Mouse (Mus musculus): Measurements from ENCODE around the gene Shank1. TPM values are rescaled to one million over a fixed set of nuclear protein-coding genes. Genes with fewer than 3 reads are reported as not detected.

Shank1 gene
- total and polyA plus RNA-seq, 3 experiments = 0.12 to 3.9 TPM; not detected in 1

DNA sequence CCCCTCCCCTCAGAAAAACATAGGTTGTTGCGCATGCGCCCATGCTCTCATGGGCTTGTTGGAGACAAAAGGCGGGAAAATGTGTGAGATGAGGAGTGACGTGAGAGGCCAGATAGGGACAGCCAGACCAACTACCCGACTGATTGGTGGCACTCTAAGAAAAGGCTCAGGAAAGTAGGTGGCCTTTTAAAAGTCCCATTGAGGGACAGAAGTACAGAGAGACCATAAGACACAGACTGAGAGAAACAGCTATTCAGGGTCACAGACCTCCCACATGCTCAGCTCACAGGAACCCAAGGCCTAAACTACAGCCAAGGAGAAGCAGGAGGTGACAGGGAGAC lies 95.9 kb downstream of the Shank1 start:
- no peak overlapping the region for H3K4me3 ChIP-seq (ENCODE audit: control insufficient read depth in 1 of 2, insufficient read depth in 1 of 2, low read depth in 2 of 2, low read length in 2 of 2)
- peak; percentile 74 for TF ChIP-seq NRF1 (IDR thresholded peaks at IDR 0.05; ENCODE audit: insufficient read depth, low read depth, low read length, poor library complexity, severe bottlenecking)
- no peak for TF ChIP-seq CTCF (IDR thresholded peaks at IDR 0.05 in 2 of 3, conservative IDR thresholded peaks at IDR 0.05 in 1 of 3; ENCODE audit: control insufficient read depth in 1 of 3, insufficient read depth in 1 of 3, low read depth in 2 of 3, low read length in 3 of 3, poor library complexity in 1 of 3, severe bottlenecking in 1 of 3)
- 0 out of 2 replicates have a peak, but pooled peaks have one; percentile 59 for TF ChIP-seq E2F4 (IDR thresholded peaks at IDR 0.05; ENCODE audit: borderline replicate concordance, low read depth, low read length)
- TF ChIP-seq MAFK (IDR thresholded peaks at IDR 0.05; ENCODE audit: borderline replicate concordance, low read depth, low read length) = no peak
- no peak for TF ChIP-seq USF1 (IDR thresholded peaks at IDR 0.05; ENCODE audit: low read depth, low read length)
- TF ChIP-seq CHD2 (IDR thresholded peaks at IDR 0.05; ENCODE audit: low read length) = no peak
- no peak for TF ChIP-seq UBTF (IDR thresholded peaks at IDR 0.05; ENCODE audit: borderline replicate concordance, insufficient read depth, low read depth, low read length)
- TF ChIP-seq MAX (IDR thresholded peaks at IDR 0.05; ENCODE audit: low read length) = peak; percentile 48
- no peak for TF ChIP-seq BHLHE40 (IDR thresholded peaks at IDR 0.05; ENCODE audit: borderline replicate concordance, low read depth, low read length)
- TF ChIP-seq EP300 (IDR thresholded peaks at IDR 0.05; ENCODE audit: low read depth in 1 of 2, low read length in 2 of 2) = no peak
- peaks cover 0 to 2% of the 10 kb centered on the region in 2 experiments; a peak in 1 of 4 replicates for H3K36me3 ChIP-seq (ENCODE audit: control insufficient read depth in 1 of 2, insufficient read depth in 2 of 2, low read length in 2 of 2)
- no peaks in the 10 kb centered on the region for H3K9me3 ChIP-seq (replicated peaks; ENCODE audit: insufficient read depth, low read length)
- H3K79me2 ChIP-seq (ENCODE audit: control insufficient read depth, insufficient read depth, low read length, poor library complexity) = no peaks in the 10 kb centered on the region
- DNase-seq (ENCODE audit: low read depth, low spot score) = no peak
- no peak overlapping the region for H3K27ac ChIP-seq (ENCODE audit: control insufficient read depth, low read depth, low read length)
- H3K27me3 ChIP-seq (ENCODE audit: control insufficient read depth in 1 of 2, insufficient read depth in 2 of 2, low read length in 2 of 2) = no peaks in the 10 kb centered on the region
- H3K4me1 ChIP-seq (ENCODE audit: control insufficient read depth in 1 of 2, insufficient read depth in 2 of 2, low read length in 2 of 2) = peaks cover 0 to 9% of the 10 kb centered on the region in 2 experiments; a peak in 2 of 4 replicates
- no peak overlapping the region for H3K9ac ChIP-seq (ENCODE audit: control insufficient read depth, low read depth, low read length, poor library complexity, severe bottlenecking)

Other genes starting within 250 kb of the Shank1 start
- gene Klk1b21, start 207.9 kb upstream of the Shank1 start, total RNA-seq (2012; rRNA removed) = not detected in 2 replicates
- not detected for gene Klk1b21, start 207.9 kb upstream of the Shank1 start, polyA plus RNA-seq (2012; ENCODE audit: insufficient read depth in 1 of 2, insufficient read length in 2 of 2, low read depth in 1 of 2, low replicate concordance in 2 of 2, missing spikeins in 1 of 2)
- gene Klk1b22, start 197.6 kb upstream of the Shank1 start, total RNA-seq (2012; rRNA removed) = not detected in 2 replicates
- not detected for gene Klk1b22, start 197.6 kb upstream of the Shank1 start, polyA plus RNA-seq (2012; ENCODE audit: insufficient read depth in 1 of 2, insufficient read length in 2 of 2, low read depth in 1 of 2, low replicate concordance in 2 of 2, missing spikeins in 1 of 2)
- gene Klk1b16, start 173.5 kb upstream of the Shank1 start, total RNA-seq (2012; rRNA removed) = not detected in 2 replicates
- not detected for gene Klk1b16, start 173.5 kb upstream of the Shank1 start, polyA plus RNA-seq (2012; ENCODE audit: insufficient read depth in 1 of 2, insufficient read length in 2 of 2, low read depth in 1 of 2, low replicate concordance in 2 of 2, missing spikeins in 1 of 2)
- not detected in 2 replicates for gene Klk1b24, start 122.0 kb upstream of the Shank1 start, total RNA-seq (2012; rRNA removed)
- gene Klk1b24, start 122.0 kb upstream of the Shank1 start, polyA plus RNA-seq (2012; ENCODE audit: insufficient read depth in 1 of 2, insufficient read length in 2 of 2, low read depth in 1 of 2, low replicate concordance in 2 of 2, missing spikeins in 1 of 2) = not detected
- not detected in 2 replicates for gene Klk1b3, start 112.1 kb upstream of the Shank1 start, total RNA-seq (2012; rRNA removed)
- not detected for gene Klk1b3, start 112.1 kb upstream of the Shank1 start, polyA plus RNA-seq (2012; ENCODE audit: insufficient read depth in 1 of 2, insufficient read length in 2 of 2, low read depth in 1 of 2, low replicate concordance in 2 of 2, missing spikeins in 1 of 2)
- not detected in 2 replicates for gene Klk1b4, start 102.8 kb upstream of the Shank1 start, total RNA-seq (2012; rRNA removed)
- gene Klk1b4, start 102.8 kb upstream of the Shank1 start, polyA plus RNA-seq (2012; ENCODE audit: insufficient read depth in 1 of 2, insufficient read length in 2 of 2, low read depth in 1 of 2, low replicate concordance in 2 of 2, missing spikeins in 1 of 2) = not detected
- not detected in 2 replicates for gene Klk1b5, start 94.3 kb upstream of the Shank1 start, total RNA-seq (2012; rRNA removed)
- gene Klk1b5, start 94.3 kb upstream of the Shank1 start, polyA plus RNA-seq (2012; ENCODE audit: insufficient read depth in 1 of 2, insufficient read length in 2 of 2, low read depth in 1 of 2, low replicate concordance in 2 of 2, missing spikeins in 1 of 2) = not detected
- not detected in 2 replicates for gene Klk1, start 84.9 kb upstream of the Shank1 start, total RNA-seq (2012; rRNA removed)
- gene Klk1, start 84.9 kb upstream of the Shank1 start, polyA plus RNA-seq (2012; ENCODE audit: insufficient read depth in 1 of 2, insufficient read length in 2 of 2, low read depth in 1 of 2, low replicate concordance in 2 of 2, missing spikeins in 1 of 2) = not detected
- not detected in 2 replicates for gene Gm36864, start 74.1 kb upstream of the Shank1 start, total RNA-seq (2012; rRNA removed)
- under 1 TPM in 1 of 2 experiments, not detected in 1; 0.08 TPM for gene Gm36864, start 74.1 kb upstream of the Shank1 start, polyA plus RNA-seq (2012; ENCODE audit: insufficient read depth in 1 of 2, insufficient read length in 2 of 2, low read depth in 1 of 2, low replicate concordance in 2 of 2, missing spikeins in 1 of 2)
- 0.46 and 0.62 TPM in 2 replicates for gene 1700028J19Rik, start 63.6 kb upstream of the Shank1 start, total RNA-seq (2012; rRNA removed)
- 1 to 10 TPM in 1 of 2 experiments, not detected in 1; 1.2 TPM for gene 1700028J19Rik, start 63.6 kb upstream of the Shank1 start, polyA plus RNA-seq (2012; ENCODE audit: insufficient read depth in 1 of 2, insufficient read length in 2 of 2, low read depth in 1 of 2, low replicate concordance in 2 of 2, missing spikeins in 1 of 2)
- gene 2410002F23Rik, start 63.5 kb upstream of the Shank1 start, total RNA-seq (2012; rRNA removed) = 89.1 and 148 TPM in 2 replicates
- gene 2410002F23Rik, start 63.5 kb upstream of the Shank1 start, polyA plus RNA-seq (2012; ENCODE audit: insufficient read depth in 1 of 2, insufficient read length in 2 of 2, low read depth in 1 of 2, low replicate concordance in 2 of 2, missing spikeins in 1 of 2) = 100 to 1,000 TPM; 174 to 841 TPM
- 0.10 and 0.12 TPM in 2 replicates for gene Acp4, start 52.9 kb upstream of the Shank1 start, total RNA-seq (2012; rRNA removed)
- under 1 TPM in 1 of 2 experiments, not detected in 1; 0.14 TPM for gene Acp4, start 52.9 kb upstream of the Shank1 start, polyA plus RNA-seq (2012; ENCODE audit: insufficient read depth in 1 of 2, insufficient read length in 2 of 2, low read depth in 1 of 2, low replicate concordance in 2 of 2, missing spikeins in 1 of 2)
- gene Gm15517, start 48.8 kb upstream of the Shank1 start, total RNA-seq (2012; rRNA removed) = not detected in 2 replicates
- not detected for gene Gm15517, start 48.8 kb upstream of the Shank1 start, polyA plus RNA-seq (2012; ENCODE audit: insufficient read depth in 1 of 2, insufficient read length in 2 of 2, low read depth in 1 of 2, low replicate concordance in 2 of 2, missing spikeins in 1 of 2)
- gene Clec11a, start 3.4 kb upstream of the Shank1 start, total RNA-seq (2012; rRNA removed) = 0.33 and 0.39 TPM in 2 replicates
- gene Clec11a, start 3.4 kb upstream of the Shank1 start, polyA plus RNA-seq (2012; ENCODE audit: insufficient read depth in 1 of 2, insufficient read length in 2 of 2, low read depth in 1 of 2, low replicate concordance in 2 of 2, missing spikeins in 1 of 2) = under 1 TPM in 1 of 2 experiments, not detected in 1; 0.33 TPM
- 0.08 and 0.20 TPM in 2 replicates for gene Syt3, start 73.8 kb downstream of the Shank1 start, total RNA-seq (2012; rRNA removed)
- under 1 TPM in 1 of 2 experiments, not detected in 1; 0.56 TPM for gene Syt3, start 73.8 kb downstream of the Shank1 start, polyA plus RNA-seq (2012; ENCODE audit: insufficient read depth in 1 of 2, insufficient read length in 2 of 2, low read depth in 1 of 2, low replicate concordance in 2 of 2, missing spikeins in 1 of 2)
- gene 1700008O03Rik, start 75.6 kb downstream of the Shank1 start, total RNA-seq (2012; rRNA removed) = not detected in 2 replicates
- gene 1700008O03Rik, start 75.6 kb downstream of the Shank1 start, polyA plus RNA-seq (2012; ENCODE audit: insufficient read depth in 1 of 2, insufficient read length in 2 of 2, low read depth in 1 of 2, low replicate concordance in 2 of 2, missing spikeins in 1 of 2) = under 1 TPM in 1 of 2 experiments, not detected in 1; 0.95 TPM
- gene Lrrc4b, start 118.8 kb downstream of the Shank1 start, total RNA-seq (2012; rRNA removed) = 0.52 and 0.58 TPM in 2 replicates
- gene Lrrc4b, start 118.8 kb downstream of the Shank1 start, polyA plus RNA-seq (2012; ENCODE audit: insufficient read depth in 1 of 2, insufficient read length in 2 of 2, low read depth in 1 of 2, low replicate concordance in 2 of 2, missing spikeins in 1 of 2) = 1 to 10 TPM in 1 of 2 experiments, not detected in 1; 4.4 TPM
- not detected in 2 replicates for gene Aspdh, start 155.1 kb downstream of the Shank1 start, total RNA-seq (2012; rRNA removed)
- under 1 TPM in 1 of 2 experiments, not detected in 1; 0.89 TPM for gene Aspdh, start 155.1 kb downstream of the Shank1 start, polyA plus RNA-seq (2012; ENCODE audit: insufficient read depth in 1 of 2, insufficient read length in 2 of 2, low read depth in 1 of 2, low replicate concordance in 2 of 2, missing spikeins in 1 of 2)
- 58.4 and 95.5 TPM in 2 replicates for gene Josd2, start 157.7 kb downstream of the Shank1 start, total RNA-seq (2012; rRNA removed)
- gene Josd2, start 157.7 kb downstream of the Shank1 start, polyA plus RNA-seq (2012; ENCODE audit: insufficient read depth in 1 of 2, insufficient read length in 2 of 2, low read depth in 1 of 2, low replicate concordance in 2 of 2, missing spikeins in 1 of 2) = 100 to 1,000 TPM in 1 of 2 experiments, not detected in 1; 141 TPM
- gene Emc10, start 186.3 kb downstream of the Shank1 start, total RNA-seq (2012; rRNA removed) = 81.3 and 91.4 TPM in 2 replicates
- 100 to 1,000 TPM in 1 of 2 experiments, not detected in 1; 149 TPM for gene Emc10, start 186.3 kb downstream of the Shank1 start, polyA plus RNA-seq (2012; ENCODE audit: insufficient read depth in 1 of 2, insufficient read length in 2 of 2, low read depth in 1 of 2, low replicate concordance in 2 of 2, missing spikeins in 1 of 2)
- gene Fam71e1, start 186.3 kb downstream of the Shank1 start, total RNA-seq (2012; rRNA removed) = 0.69 and 1.2 TPM in 2 replicates
- gene Fam71e1, start 186.3 kb downstream of the Shank1 start, polyA plus RNA-seq (2012; ENCODE audit: insufficient read depth in 1 of 2, insufficient read length in 2 of 2, low read depth in 1 of 2, low replicate concordance in 2 of 2, missing spikeins in 1 of 2) = 1 to 10 TPM in 1 of 2 experiments, not detected in 1; 2.0 TPM
- not detected in 2 replicates for gene Mybpc2, start 214.4 kb downstream of the Shank1 start, total RNA-seq (2012; rRNA removed)
- not detected for gene Mybpc2, start 214.4 kb downstream of the Shank1 start, polyA plus RNA-seq (2012; ENCODE audit: insufficient read depth in 1 of 2, insufficient read length in 2 of 2, low read depth in 1 of 2, low replicate concordance in 2 of 2, missing spikeins in 1 of 2)
- 0.04 and 0.10 TPM in 2 replicates for gene Spib, start 221.8 kb downstream of the Shank1 start, total RNA-seq (2012; rRNA removed)
- gene Spib, start 221.8 kb downstream of the Shank1 start, polyA plus RNA-seq (2012; ENCODE audit: insufficient read depth in 1 of 2, insufficient read length in 2 of 2, low read depth in 1 of 2, low replicate concordance in 2 of 2, missing spikeins in 1 of 2) = under 1 TPM in 1 of 2 experiments, not detected in 1; 0.13 TPM
- 82.6 and 87.8 TPM in 2 replicates for gene Pold1, start 238.6 kb downstream of the Shank1 start, total RNA-seq (2012; rRNA removed)
- 100 to 1,000 TPM in 1 of 2 experiments, not detected in 1; 104 TPM for gene Pold1, start 238.6 kb downstream of the Shank1 start, polyA plus RNA-seq (2012; ENCODE audit: insufficient read depth in 1 of 2, insufficient read length in 2 of 2, low read depth in 1 of 2, low replicate concordance in 2 of 2, missing spikeins in 1 of 2)
- gene Nr1h2, start 243.7 kb downstream of the Shank1 start, total RNA-seq (2012; rRNA removed) = 42.3 and 49.7 TPM in 2 replicates
- gene Nr1h2, start 243.7 kb downstream of the Shank1 start, polyA plus RNA-seq (2012; ENCODE audit: insufficient read depth in 1 of 2, insufficient read length in 2 of 2, low read depth in 1 of 2, low replicate concordance in 2 of 2, missing spikeins in 1 of 2) = 10 to 100 TPM in 1 of 2 experiments, not detected in 1; 82.3 TPM